Mouse (Mus musculus): ENCODE results near the gene Txnip.

The Txnip gene

DNA sequence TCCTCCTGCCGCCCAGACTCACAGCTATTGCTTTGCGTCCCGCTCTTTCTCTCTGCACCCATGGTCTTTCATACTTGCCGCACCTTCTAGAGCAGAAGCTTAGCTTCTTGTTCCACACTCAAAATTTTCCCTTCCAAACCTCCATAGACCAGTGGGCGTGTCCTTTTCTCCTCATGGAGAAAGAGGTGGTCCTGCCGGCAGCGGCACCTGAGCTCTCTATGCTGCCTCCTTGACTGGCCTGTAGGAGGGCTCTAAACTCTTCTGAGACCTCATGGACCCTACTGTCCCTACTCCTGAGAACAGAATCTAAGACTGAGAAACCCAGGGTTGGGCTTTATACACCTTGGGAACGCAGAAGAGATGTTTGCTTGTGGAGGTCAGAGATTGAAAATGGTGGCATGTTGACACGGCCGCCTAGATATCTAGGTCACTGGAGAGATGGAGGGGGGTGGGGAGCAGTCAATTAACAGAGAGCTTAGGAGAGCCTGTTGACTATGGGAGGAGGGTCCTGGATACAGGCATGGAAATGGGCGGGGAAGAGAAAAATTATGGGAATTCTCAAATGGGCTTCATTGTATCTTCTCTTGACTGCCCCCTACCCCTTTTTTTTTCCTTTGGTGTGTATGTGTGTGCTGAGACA is 12.3 kb downstream of the Txnip start:
- DNase-seq: no peak

DNA sequence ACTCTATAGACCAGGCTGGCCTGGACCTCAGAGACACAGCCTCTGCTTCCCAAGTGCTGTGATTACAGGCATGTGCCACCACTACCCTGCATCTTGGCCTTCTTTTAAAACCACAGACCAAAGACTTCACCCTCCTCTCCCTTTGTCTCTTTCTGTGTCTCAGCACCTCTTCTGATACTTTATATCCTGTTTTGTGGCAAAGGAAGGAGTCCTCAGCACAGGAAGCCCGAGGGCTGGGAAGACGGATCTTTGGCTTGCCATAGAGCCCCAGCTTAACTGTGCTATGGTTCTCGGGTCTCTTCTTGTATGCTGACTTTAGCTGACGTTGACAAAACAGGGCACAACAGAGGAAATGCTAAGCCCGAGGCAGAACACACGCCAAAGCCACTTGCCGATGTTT is 12.9 kb downstream of the Txnip start:
- no peak for DNase-seq

DNA sequence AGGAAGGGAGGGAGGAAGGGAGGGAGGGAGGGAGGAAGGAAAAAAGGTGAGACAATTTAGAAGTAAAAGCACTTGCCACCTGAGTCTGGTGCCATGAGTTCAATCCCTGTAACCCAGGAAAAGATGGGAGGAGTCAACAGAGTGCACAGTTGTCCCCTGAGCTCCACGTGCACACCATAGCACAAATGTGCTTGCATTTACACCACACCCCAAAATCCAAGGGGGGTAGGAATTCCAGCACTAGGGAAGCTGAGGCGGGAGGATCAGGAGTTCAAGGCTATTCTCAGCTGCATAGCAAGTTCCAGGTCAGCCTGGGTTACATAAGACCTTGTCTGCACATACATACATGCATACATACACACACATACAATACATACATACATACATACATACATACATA is 13.6 kb downstream of the Txnip start:
- no peak for DNase-seq

DNA sequence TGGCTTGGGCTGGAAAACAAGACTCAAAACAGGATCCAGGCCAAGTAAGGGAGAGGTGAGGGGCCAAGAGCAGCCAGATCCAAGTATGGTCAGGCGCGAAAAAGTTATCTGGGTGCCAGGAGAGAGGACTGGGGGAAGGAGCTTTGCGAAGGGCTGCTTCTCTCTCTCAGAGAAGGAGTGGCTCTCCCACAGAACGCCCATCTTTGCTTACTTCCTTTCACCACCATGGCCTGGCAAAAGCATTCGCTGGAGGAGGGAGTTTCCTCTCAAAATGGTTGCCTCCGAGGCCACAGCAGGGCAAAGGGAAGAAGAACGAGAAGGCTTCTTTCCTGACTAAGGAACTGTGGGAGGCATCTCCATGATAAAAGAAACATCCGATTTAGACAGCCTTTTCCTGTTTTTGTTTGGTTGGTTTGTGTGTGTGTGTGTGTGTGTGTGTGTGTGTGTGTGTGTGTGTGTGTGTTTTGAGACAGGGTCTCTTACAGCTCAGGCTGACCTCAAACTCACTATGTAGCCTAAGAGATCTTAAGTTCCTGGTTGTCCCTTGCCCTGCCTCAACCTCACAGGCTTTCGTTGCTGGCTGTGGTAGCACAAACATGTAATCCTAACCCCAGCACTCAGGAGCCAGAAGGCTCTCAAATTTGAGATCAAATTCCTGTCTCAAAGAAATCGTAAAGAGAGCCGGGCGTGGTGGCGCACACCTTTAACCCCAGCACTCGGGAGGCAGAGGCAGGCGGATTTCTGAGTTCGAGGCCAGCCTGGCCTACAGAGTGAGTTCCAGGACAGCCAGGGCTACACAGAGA is 14.3 kb downstream of the Txnip start:
- no peak for DNase-seq

DNA sequence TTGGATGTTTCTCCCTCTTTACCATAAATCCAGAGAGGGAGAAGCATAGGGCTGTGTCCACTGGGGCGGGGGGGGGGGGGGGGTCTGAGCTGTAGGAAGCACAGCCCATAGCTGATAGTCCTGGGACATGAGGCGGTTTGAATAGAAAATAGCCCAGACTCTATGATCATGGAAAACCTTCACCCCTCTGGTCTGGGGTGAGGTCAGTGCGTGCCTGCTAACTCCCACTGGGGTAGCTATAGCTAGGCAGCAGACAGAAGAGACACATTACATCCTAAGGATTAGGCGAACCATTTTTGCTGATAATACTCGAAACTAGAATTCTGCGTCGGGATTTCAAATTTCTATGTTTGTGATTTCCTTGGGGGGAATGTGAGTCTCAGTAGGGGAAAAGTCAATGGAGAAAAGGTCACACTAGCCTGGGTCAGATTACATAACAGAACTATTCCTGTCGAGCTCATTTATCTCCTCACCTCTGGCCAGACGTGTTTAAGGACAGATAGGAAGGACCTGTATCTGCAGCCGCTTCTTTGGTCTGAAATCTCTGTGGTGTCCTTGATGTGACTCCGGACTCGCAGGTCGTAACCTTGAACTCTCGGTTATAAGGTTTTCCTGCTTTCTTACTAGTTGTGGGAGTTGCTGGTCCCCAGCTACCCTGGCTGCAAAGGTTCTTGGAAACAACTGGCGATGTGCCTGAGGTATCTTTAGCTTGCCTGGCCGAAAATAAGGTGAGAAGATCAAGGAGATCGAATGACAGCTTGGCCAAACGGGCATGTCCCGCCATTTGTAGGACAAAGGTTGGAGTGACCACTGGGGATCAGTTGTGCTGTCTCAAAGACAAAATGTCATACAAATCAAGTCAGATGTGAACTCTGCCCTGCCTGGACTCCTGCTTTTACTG is 16.1 kb downstream of the Txnip start:
- no peak for DNase-seq

DNA sequence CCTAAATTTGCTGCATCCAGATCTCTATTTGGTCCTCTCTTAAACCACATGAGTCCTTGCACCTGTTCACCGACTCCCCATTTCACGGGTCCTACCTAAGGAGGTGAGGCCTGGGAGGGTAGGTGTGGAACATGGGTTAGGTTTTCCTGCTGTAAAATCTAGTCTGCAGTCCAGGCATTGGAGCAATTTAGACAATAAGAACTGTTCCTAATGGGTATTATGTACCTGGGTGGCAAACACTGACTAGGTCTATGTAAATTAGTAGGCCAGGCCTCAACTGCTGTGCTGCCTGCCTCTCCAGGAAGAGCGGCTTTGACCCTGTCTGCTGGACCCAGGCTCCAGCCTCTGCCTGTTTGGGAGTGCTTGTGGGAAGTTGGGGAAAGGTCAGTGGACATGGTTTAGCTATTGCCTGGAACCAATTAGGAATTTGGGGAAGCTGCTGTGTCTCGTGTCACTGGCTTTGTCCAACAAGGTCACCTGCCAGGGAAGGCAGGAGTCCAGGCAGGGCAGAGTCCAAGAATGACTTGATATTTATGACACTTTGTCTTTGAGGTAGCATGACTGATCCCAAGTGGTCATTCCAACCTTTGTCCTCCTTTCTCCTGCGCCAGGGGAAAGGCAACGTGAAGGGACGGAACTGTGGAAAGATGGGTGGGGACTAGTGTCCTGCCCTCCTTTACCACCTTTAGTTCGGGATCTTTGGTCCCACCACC is 17.7 kb downstream of the Txnip start:
- DNase-seq: no peak

DNA sequence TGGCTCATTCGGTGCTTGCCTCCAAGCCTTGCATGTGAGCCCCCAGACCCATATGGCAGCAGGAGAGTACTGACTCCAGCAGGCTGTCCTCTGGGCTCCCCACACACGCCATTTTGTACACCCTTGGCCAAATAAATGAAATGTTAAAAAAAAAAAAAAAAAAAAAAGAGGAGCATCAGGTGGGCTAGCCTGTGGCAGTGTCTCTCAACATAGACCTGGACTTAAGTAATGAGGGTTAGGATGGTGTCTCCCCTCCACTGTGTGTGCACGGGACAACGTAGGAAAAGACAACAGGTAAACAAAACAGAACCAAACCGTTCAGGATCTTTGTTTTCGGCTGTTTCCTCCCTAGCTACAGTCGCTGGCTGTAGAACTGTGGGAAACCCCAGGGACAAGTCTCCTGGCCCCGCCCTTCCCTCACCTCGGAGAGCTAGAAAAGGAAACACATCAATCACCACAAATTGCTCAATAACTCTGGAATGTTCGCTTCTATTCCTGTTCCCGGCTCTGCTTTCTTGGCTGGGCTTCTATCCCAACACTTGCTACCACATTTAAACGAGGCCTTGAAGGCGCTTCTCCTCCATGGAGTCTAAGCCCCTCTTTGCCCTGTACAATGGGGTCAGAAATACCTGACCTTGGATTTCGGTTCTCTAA is 18.4 kb downstream of the Txnip start:
- DNase-seq: no peak

DNA sequence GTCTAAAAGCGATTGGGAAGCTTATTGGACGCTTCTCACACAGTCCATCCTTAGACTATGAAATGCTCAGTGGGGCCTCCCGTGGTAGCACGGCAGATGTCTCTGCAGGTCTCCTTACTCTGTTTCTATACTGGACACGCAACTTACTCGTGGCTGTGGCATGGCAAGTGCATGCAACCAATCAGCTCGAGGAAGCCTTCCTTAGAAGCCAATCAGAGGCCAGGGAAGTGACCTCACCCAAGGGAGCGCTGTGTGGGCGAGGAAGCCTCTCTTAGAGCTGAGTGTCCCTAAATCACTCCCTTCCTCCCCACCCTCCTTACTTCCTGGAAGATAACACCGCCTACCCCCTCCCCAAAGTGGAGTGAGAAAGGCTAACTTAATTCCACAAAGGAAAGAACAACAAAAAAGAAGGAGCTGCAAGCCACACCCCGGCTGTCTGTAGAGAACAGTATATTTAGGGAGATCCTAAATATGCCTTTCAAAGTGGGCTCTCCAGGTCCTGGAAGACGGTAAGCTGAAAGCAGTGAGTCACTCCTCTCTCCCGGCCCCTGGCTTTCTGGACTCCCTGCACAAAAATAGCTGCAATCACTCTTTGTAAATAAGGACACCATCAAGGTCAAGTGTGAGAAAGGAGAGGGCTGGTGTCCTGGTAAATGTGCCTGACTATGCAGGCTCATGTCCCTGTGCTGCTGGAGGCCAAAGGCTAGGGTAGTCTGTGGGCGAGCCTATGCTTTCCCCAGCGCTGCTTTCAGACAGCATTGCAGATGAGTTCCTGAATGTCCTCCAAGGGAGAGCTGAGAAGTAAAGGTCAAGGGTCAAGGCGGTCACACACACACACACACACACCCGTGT is 19.2 kb downstream of the Txnip start, which contains the start of gene Gm16253:
Gm16253 (plus strand) TSS at position 295 of the 852 bp plus-strand sequence.
- DNase-seq: peak; percentile 75 to 86

DNA sequence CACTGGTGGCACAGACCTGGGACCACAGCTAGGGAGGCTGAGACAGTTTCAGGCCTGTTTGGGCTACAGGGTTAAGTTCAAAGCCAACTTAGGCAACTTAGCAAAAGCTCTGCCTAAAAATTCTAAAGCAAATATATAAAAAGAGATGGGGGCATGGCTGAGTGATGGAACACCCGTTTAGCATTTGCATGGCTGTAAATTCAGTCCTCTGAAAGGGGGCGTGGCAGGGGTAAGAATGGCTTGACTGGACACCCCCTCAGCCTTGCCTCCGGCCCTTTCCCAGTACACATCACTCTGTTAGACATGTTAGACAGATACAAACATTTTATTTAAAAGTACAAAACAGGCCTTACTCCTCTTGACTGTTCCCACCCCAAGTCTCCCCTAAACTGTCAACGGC is 19.8 kb downstream of the Txnip start:
- DNase-seq: no peak

DNA sequence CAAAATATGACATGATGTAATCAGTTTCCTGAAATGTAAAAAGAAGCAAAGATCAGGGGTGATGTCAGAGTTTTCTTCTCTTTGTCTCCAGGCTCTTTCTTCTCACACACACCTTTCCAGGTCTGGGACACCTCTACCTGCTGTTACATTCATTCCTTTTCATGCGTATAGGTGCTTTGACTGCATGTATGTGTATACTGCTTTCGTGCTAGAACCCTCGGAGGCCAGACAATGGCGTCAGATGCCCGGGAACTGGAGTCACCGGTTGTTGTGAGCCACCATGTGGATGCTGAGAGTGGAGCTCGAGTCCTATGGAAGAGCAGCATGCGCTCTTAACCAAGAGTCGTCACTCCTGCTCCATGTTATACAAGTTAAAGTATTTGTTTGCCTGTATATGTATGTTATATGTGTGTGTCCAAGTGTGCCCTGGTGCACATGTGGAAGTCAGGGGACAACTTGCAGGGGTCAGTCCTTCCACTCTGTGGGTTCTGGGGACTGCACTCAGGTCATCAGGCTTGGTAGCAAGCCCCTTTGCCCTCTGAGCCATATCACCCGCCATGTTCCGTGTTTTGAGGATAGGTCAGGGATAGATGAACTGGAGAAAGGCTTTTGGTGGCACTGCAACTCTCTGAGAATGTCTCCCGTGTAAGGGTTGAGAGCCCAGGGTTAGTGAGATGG is 20.9 kb downstream of the Txnip start:
- DNase-seq: no peak

DNA sequence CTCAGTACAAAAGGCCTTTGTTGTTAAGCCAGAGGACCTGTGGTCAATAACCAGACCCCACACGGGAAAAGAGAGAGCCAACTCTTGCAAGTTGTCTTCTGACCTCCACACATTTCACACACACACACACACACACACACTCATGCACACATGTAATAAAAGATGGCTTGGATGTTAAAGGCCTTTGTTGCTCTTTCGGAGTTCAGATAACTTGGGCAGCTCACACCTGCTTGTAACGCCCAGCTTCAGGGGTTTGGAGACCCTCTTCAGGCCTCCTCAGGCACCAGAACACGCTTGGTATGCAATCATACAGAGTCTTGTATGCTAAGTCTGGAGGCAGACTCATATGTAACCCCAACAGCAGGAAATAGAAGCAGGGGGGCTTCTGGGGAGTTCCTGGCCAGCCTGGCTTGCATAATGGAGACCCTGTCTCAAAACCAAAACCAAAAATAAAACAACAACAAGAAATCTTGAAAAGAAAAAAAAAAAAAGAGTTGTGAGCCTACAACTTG is 21.5 kb downstream of the Txnip start:
- DNase-seq: no peak

DNA sequence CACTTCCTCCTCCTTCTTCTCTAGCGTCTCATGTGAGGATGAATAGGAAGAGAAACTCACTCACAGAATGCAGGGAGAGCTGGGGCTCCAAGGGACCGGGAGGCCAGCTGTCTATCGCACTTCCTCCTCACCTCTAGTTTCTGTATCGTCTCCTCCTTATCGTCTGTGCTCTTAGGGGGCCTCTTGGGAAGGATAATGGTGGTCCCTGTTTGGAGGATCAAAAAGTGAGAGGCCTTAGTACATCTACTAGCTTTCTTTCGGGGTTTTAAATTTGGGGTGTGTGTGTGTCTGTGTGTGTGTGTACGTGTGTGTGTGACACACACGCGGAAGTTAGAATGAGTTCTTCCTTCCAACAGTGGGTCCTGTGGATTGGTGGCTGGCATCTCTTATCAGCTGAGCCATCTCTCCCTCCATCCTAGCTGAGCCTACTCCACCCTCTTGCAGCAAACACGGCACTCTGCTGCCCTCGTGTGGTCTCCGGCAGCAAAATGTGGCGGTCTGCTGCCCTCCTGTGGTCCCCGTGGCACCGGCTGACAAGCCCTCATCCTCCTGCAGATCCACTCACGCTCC is 22.2 kb downstream of the Txnip start:
- DNase-seq: peak; percentile 88 to 90

DNA sequence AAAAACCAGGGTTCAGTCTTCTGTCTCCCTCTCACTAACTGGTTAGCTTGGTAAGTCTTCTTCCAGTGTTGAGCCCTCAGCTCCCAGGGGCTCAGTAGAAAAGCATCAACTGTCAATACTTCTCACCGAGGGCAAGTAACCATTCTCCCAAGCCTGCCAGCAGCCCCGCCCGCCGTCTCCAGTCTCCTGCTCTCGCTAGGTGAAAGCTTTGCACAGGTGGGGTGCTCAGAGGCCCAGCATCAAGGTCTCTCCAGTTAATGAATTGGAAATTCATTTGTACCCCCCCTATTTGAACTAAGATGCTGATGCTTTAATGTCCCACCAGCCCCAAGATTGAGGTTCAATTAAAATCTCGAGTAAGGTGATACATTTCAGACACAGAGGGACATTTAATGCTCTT is 23.4 kb downstream of the Txnip start:
- no peak for DNase-seq

DNA sequence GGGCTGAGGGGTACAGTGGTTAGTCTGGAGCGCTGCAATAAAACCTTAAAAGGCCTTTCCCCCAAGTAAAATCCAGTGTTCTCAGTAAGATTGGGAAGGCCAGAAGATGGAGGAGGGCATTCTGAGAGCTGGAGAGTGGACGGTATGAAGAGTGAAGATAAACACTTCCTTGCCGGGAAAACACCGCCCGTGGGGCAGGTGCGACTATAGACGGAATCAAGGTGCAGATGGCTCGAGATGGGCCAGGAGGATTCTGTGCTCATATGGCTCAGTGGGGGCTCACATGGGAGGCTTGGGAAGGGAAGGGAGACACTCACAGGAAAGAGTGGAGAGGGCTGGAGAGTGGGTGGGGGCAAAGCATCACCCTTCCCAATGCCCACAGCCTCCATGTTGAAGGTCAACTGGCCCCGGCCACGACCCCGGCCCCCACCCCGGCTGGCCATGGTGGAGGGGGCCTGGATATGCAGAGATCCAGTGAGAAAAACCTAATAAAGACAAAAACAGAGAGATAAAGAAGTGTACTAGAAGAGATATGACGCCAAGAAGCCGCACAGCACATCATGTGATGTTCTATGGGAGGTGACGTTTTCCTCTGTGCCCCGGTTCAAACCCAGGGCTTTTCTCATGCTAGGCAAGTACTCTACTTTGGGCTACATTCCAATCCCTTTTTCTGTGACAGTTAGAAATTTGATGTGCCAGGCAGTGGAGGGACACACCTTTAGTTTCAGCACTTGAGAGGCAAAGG is 24.2 kb downstream of the Txnip start:
- DNase-seq: no peak

DNA sequence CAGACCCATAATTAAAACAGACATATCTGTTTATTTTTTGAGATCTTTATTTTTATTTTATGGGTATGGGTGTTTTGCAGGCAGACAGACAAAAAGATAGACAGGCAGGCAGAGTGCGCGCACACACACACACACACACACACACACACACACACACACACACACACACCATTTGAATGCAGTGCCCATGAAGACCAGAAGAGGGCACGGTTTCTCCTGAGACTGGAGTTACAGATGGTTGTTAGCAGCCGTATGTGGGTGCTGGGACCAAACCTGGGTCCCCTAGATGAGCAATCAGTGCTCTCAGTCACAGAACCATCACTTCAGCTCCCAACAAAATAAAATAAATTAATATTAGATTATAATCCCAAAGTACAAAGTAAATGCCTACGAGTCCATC is 25.6 kb downstream of the Txnip start:
- DNase-seq: no peak

DNA sequence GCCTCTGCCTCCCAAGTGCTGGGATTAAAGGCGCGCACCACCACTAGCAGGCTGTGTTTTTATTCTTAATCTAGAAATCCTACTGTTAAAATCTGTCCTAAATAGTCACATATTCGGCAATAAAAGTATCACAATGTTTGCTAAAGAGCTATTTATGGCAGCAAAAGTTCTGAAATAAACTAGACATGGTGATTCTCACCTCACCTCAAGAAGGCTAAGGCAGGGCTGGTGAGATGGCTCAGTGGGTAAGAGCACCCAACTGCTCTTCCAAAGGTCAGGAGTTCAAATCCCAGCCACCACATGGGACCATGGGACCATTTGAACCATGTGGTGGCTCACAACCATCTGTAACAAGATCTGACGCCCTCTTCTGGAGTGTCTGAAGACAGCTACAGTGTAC is 32.9 kb downstream of the Txnip start:
- DNase-seq: no peak

DNA sequence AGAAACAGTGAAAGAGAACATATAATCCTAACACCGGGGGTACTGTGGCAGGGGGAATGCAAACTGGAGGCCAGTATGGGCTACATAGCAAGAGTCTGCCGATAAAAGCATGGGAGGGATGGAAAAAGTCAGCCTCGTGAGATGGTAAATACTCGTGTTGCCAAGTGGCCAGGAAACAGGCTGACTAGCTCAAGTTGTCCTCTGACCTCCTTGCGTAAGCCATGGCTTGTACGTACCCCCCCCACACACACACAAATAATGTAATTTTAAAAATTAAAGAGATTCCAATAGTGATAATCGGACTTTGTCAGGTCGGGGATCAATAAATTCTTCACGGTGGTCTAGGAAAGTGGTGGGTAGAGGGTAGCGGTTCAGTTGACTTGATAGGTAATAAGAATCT is 35.6 kb downstream of the Txnip start:
- no peak for DNase-seq

DNA sequence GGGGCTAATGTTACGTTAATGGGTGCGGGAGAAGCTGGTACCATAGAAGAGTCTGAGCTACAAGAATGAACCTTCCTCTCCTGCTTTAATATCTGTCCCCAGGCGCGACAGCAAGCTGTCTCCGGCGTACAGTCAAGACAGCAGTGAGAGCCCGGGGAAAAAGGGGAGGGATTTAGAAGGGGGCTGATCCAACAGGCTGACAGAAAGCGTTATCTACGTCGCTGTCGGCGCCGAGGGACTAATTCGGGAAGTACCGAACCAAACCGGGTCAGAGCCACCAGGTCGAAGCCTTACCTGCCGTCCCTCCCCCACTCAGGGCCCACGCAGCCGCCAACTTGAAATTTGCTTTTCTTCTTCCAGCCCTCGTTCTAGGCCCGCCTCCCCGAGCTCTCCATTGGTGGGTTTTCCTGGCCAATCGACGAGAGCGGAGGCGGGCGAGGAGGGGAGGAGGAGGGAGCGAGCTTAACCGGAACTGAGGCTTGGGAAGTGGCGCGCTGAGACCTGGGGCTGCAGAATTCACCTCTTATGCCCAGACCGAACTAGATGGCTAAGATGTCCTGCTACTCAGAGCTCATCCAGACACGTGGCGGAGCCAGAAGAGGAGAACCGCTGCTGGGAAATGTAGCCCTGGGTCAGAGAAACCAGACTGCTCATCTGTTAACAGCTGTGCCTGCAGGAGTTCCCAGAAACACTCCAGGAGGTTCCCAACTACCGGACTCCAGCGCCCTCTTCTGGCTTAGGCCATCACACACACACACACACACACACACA is 36.2 kb downstream of the Txnip start, which contains the start of gene Polr3gl:
Polr3gl (minus strand) TSS at position 392 of the 771 bp plus-strand sequence.
- DNase-seq: peak; percentile 95
